Mouse (Mus musculus): Measurements from ENCODE around the gene Txndc5. TPM values are rescaled to one million over a fixed set of nuclear protein-coding genes. Genes with fewer than 3 reads are reported as not detected.

Txndc5 gene
- 10 to 100 TPM; 31.4 to 37.3 (median 34.8) TPM for total RNA-seq (2022)

DNA sequence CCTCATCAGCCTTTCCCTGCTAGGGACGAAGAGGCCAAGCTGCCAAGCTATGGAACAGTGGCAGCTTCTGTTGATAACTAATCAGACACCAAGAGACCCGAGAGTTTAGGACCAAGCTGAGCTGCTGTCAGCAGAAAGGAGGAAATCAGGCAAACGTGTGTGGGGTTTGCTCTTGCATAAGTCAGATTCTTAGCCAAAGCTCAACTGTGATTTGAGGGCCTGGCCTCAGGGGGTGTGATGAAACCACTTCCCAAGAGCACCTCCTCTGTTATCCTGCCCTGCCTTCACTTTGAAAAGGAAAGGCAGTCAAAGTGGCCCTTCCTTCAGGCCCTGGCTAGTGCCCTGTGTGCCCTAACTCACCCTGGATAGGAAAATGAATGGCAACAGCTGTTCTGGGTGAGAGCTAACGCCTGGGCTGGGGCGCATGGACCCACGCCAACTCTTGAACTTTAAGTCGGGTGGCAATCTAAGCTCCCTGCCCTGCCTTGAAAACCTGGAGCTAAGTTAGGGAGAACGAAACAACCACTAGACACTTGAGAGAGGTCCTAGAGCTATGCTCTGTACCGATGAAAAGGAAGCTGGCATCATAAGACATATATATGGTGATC is at the start of gene Txndc5:
Txndc5 (minus strand) TSS at position 138 of the 608 bp plus-strand sequence.
- DNase-seq (ENCODE audit: low spot score), result no peak

DNA sequence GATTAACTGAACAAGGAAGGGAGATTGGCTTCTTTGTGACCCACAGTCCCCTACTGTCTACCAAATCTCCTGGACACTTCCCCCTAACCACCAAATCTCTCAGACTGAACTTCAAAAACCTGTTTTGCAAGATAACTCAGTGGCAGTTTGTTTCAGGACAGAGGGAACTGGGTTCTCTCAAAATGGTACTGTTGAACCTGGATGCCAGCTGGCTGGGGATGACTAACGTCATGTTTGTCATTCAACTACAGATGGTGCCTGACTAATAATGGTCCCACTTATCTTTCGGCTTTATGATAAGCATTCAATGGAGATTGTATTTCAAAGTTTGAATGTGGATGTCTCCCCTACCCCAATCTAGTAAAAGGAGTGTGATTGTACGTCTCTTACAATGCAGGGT is 46.0 kb upstream of the Txndc5 start:
- no peak for DNase-seq (ENCODE audit: low spot score)

DNA sequence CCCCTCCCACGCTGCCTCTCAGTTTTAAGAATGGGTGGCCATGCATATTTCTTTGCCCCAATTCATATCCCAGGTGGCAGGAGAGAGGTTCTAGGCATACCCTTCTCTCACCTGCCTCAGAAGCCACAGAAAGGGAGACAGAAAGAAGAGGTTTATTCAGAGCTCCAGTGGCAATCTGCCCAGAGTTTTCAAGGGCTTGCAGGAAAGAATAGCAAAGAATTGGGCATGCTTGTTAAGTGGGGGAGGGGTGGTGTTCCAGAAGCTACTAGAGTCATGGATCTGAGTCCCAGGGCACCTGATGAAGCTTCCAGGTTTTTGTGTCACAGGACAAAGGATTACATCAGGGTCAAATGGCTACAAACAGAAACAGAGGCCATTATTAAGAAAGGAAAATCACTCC is 44.7 kb upstream of the Txndc5 start:
- no peak for DNase-seq (ENCODE audit: low spot score)

DNA sequence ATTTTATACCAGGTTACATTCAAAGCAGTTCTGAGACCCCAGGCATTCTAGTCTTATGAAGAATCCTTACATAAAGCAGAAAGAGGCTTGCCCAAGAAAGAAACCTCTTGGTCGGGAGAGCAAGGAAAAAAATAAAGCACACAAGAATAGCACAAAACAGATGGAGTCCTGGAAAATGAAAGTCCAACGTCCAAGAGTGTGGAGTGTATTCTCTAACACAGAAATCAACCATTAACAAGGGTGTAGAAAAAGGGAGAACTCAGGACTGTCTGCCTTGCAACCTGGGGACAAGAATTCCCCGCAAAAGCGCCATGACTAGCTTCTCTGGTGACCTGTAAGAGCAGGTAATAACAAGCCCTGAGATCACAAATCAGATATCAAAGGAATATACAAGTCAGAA is 36.6 kb upstream of the Txndc5 start:
- DNase-seq (ENCODE audit: low spot score), result no peak

DNA sequence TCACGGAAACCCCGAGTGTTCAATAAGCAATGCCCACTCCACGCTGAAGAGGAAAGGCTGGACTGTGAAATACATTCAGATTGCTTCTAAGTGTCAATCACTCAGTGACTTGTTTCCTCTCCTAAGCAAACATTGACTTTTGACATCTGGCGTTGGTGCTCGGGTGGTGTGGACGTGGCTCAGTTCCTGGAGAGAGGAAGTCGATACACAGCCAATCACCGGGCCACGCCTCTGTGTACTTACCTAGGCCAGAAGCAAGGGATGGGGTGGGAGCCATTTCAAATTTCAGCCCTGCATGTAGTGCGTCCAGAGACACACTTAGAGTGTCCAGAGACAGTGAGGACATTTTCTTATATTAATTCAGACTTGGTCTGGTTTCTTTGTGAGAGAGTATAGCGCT is 26.0 kb upstream of the Txndc5 start:
- DNase-seq (ENCODE audit: low spot score), result no peak

DNA sequence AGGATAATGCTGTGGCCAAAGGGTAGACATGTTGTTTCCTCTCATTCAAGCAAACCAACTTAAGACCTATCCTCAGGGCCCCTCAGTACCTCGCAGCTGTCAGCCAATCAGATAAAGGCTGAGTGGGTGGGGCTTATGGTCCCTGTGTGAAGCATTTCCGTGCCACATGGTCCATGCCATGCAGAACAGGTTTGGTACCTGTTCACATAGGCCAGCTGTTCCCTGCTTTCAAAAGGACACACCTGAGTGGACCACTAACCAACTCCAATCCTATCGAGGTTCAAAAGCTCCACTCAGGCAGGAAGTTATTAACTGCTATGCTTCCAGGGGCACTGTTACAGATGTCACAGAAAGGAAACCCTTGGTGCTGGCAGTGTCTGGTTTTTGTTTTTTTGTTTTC is 25.6 kb upstream of the Txndc5 start:
- DNase-seq (ENCODE audit: low spot score), result no peak

DNA sequence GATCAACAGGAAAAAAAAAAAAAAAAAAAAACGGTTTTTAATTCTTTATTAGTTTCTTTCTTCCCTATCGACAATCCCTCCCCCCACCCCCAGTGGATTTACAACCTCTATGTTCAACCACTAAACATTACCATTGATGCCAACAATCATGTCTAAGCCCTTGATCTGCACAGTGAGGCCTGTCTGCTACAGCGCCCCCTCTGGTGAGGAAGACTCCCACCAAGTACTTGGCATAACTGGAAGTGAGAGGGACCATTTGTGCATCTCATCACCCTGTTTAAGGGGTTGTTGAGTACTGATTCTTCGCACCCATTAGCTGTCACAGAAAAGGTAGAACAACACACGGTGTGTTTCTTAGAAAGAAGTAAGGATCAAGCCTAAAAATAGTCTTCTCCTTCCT is 20.1 kb upstream of the Txndc5 start:
- DNase-seq (ENCODE audit: low spot score), result no peak

DNA sequence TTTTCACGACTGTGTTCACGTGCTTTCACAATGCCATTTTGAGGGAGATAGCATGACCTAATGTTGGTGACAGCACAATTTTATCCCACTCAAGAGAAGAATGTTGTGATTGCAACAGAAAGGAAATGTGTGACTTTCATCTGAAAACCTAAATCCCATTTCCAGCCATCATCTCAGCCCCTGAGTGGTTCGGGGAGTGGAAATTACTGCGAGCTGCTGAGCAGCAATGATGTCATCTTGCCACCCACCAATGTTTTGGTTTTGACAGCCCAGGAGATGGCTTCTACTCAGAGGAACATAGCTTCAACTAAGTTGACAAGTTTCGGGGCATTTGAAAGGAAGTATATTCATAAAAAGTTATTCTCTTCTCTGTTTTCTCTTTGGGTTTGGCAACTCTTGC is 19.1 kb upstream of the Txndc5 start:
- DNase-seq (ENCODE audit: low spot score), result no peak

DNA sequence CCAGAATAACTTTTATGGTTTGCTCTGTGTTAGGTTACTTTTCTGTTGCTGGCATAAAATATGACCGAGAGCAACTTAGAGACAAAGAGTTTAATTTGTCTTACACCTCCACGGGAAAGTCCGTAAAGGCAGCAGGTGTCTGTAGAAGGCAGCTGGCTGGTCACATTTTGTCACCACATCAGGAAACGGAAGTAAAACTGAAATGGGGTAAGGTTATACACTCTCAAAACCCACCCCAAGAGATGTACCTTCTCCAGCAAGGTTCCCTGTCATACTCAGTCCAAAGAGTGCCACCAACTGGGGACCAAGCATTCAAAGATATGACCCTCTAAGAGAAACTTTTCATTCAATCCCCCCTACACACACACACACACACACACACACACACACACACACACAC is 18.1 kb upstream of the Txndc5 start:
- DNase-seq (ENCODE audit: low spot score), result no peak

DNA sequence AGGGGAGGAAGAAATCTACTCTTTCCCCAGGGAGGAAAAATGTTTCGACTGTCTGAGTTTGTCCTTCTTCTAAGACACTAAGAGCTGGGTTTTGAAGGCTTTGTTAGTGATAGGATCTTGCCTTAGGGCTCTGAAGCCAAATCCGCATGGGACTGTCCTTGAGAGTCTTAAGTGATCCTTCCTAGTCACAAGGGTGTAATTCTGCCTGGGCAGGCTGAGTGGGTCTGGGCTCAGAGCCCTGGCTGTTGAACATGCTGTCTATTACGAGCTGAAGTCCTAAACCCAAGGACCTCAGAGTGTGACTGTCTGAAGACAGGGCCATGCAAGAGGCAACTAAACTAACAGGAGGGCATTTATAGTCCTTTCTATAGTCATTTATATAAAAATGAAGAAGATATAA is 16.8 kb upstream of the Txndc5 start:
- peak; percentile 36 for DNase-seq (ENCODE audit: low spot score)

DNA sequence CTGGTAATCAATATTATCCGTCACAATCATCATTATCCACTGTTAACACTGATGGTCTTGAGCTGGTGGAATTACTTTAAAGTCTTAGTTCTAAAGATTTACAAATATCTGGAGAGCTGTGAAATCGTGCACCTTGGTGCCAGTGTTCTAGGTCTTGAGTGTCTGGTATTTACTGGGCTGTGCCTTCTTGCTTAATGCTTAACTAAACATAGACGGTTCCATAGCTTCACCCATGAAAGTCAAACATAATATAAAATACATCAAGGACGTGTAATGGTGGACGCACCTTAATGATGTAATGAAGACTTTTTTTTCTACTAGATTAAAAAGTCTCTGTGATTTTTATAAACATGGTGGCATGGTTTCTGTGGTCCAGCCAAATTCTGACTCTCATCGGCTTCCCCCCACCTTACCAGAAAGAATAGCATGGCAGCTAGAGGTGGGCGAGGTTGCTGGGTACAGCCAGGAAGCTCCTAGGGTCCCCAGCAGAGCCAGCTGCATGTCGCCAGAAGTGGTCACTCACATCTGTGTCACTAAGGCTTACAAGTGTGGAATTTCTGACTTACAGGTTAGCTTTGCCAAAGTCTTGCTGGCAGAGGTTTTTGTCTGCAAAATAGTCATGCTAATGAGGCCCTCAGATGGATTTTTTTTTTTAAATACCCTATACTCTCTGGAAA is 16.3 kb upstream of the Txndc5 start:
- DNase-seq (ENCODE audit: low spot score), result no peak

DNA sequence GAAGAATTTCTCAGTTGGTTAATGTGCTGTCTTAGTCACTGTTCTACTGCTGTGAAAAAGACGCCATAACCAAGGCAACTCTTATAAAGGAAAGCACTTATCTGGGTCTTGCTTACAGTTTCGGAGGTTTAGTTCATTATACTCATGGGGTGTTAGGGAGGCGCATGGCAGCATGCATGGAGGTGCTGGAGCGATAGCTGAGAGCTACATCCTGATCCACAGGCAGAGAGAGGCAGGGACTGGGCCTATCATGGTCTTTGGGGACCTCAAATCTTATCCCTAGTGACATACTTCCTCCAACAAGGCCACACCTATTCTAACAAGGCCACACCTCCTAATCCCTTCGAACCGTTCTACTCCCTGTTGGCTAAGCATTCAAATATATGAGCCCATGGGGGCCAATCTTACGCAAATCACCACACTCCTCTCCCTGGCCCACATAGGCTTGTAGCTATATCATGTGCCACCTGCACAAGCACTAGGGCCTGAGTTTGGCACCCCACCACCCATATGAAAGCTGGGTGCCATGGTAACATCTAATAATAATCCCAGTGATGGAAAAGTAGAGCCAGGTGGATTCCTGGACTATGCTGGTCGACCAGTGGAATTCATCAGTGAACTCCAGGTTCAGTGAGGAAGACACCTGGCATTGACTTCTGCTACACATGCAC is 15.0 kb upstream of the Txndc5 start:
- no peak for DNase-seq (ENCODE audit: low spot score)

DNA sequence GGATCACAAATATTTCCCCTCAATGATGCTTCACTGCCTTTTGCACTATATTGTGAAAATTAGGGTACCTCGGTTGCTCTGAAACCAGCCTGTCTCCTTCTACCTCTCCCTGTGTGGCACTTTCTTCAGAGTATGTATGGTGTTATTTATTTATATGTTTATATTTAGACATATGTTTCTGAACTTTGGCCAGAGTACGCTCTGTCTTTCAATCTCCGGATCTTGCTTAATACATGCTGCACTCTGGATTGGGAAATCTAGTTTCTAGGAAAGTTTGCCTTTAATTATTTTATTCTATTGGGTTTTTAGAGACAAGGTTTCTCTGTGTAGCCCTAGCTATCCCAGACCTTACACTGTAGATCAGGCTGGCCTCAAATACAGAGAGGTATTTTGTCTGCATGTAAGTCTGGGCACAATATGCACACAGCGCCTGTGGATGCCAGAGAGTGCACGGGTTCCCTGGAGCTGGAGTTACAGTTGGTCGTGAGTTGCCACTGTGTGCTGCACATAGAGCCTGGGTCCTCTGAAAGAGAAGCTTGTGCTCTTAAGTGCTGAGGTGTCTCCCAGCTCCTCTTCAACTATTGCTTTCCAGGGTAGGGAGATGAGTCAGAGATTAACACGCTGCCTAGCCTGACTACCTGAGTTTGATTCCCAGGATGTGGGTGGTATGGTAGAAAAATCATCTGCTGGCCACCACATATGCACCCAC is 10.7 kb upstream of the Txndc5 start:
- no peak for DNase-seq (ENCODE audit: low spot score)

DNA sequence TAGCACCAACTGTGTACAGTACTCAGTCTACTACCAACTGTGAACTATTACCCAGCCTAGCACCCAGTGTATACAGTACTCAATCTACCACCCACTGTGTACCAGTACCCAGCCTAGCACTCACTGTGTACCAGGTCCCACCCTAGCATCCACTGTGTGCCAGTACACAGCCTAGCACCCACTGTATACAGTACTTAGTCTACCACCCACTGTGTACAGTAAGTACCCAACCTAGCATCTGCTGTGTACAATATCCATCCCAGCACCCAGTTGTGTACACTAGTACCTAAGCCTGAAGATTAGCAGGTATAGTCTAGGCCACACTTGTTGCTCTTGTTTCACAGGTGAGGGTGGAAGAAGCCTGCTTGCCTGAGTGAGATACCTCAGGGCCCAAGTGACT is 8.9 kb upstream of the Txndc5 start:
- DNase-seq (ENCODE audit: low spot score), result no peak

DNA sequence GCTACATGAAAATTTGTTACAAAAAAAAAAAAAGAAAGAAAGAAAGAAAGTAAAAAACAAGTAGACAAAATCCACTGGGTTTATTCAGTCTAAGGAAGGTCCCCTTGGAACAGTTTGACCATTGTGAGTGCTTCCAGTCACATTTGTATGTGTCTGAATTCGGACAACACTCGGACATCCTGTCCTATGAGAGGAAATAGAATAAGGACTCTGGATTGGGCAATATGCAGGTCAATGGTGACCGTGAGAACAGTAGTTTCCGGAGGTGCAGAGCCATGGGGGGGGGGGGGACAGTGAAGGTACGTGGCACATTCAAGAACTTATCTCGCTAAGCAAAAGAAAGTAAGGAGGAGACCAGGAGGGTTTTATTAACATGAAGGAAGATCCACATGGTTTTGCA is 6.1 kb upstream of the Txndc5 start:
- peak; percentile 24 for DNase-seq (ENCODE audit: low spot score)

DNA sequence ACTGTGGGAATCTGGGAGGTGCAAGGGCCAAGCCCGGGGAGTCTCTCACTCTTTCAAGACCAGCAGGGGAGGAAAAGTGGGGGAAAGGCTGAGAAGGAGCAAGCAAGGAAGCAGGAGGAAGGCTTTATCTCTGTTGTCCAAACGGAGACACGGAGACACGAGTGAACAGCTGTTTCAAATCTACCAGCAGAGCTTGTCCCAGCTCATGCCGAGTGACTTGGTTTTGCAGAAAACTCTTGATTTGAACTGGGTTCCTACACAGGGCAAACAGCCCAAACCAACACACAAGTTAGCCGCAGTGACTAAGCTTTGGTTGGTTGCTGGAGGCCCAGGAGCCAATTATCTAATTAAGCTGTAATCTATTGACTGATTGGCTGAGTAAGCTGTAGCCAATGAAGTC is 5.4 kb upstream of the Txndc5 start:
- DNase-seq (ENCODE audit: low spot score), result no peak

DNA sequence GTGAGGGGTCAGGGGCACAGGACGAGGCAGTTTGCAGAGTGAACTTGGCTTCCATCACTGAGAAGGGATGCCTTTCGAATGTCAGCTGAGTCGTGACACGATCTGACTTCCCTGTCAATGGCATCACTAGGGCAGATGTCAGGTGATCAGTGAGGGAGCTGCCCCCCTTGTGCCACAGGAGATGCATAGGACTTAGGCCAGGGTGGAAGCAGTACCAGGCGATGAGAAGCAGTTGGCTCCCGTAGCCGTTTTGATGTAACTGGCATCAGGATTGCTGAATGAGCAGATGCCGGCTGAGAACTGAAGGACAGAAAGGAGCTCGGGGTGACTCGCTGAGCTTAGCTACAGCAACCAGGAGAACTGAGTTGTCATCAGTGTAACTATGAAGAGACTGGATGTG is 4.8 kb upstream of the Txndc5 start:
- no peak for DNase-seq (ENCODE audit: low spot score)

DNA sequence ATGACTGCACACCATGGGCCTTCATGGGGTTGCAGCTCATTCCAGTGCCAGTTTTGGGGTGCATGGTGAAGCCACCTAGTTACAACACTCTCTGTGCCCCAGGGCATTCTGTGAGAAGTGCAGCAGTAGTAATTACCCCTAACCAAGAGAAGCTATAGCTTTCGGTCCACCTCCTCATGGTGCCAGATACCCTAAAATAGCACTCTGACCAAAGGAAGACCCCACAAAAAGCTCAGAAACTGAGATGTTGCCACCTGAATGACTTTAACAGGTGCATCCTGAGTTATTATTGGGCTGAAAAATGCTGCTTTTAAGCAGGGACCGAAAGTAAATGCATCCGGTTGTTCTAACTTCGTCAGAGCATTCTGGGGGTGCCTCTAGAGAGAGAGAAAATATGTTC is 2.9 kb upstream of the Txndc5 start:
- no peak for DNase-seq (ENCODE audit: low spot score)

DNA sequence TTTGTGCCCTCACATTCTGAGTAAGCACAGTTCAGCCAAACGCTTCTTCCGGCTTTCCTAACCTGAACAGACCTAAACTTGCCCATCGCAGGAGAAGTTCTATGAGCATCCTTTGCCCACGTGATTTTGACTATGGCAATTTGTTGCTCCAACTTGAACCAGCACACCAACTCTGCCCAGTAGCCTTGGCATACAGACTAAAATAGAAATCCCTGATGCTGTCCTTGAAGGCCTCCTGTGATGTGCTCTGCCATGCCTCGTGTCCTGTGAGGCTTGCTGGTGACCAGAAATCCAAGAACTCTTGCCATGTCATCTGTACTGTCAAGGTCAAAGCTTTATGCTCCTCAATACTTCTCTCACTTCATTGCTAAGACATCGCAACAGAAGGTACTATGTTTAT is 952 bp upstream of the Txndc5 start:
- DNase-seq (ENCODE audit: low spot score), result no peak

DNA sequence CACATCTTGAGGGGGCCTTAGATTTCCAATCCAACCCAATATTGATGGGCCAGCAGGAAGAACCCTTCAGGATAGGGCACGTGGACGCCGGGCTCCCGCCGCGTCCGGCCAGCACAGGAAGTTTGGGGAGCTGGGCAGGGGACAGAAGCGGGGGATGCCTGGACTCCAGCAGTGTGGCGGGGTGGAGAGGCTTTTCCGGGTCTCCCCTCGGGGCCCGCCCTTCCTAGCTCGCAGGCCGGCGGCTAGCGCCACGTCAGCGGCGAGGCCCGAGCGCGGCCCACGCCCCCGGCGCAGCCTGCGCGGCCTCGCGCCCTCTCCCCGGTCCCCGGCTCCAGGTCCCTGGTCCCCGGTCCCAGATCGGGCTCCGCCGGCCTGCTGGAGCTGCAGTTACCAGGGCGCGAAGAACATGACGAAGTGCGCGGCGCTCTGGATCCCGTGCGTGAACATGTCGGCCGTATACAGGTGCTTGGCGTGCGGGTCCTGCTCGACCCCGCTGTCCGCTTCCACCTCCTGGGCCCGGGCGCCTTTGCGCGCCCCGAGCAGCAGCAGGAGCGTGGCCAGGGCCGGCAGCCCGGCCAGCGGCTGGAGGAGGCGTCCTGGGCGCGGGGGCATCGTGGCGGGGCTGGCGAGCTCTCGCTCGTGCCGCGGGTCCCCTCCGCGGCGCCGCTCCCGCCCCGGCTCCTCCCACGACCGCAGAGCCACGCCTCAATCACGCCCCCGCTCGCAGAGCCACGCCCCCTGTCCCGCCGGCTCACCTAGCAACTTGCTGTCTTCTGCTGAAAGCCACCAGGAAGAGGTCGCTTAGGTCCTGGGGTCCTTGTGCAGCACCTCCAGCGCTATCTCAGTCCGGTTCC is 600 bp downstream of the Txndc5 start:
- DNase-seq (ENCODE audit: low spot score), result peak; percentile 88

DNA sequence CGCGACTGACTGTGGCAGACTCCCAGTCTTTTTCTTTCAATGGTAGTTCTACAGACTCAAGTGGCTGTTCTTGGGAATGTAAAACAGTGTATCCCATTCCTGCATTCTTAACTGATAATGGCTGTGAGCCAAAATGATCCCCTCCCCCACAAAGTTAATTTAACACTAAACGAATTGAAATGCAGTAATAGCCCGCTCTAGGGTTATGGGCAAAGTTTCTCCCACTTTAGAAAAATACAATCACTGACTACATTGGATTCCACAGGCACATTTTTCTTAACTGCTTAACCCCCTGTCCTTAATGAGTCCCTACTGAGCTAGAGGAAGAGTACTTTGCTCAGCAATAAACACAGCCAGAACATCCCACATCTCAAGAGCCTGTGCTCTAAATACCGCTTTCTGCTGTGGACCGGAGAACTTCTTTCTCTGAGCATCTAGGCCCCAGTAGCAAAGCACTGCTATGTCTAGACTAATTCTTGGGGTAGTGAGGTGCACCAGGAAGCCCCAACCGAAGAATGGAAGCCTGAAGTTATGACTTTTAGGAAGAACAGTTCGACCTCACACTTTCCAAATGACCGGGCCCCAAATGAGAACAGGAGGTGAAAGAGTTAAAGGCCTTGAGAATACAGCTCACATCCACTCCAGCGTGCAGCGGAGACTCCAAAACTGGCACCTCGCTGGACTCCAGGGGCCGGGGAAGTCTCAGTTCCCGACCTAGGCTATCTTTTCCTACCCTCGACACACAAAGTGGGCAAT is 1.4 kb downstream of the Txndc5 start:
- DNase-seq (ENCODE audit: low spot score), result no peak

All from heart, adult 8-10 months (tissue).